ENCODE assay signal across 17 mouse cellular contexts in genomic region chr12:33849088-33849487, GRCm38 (mm10).
"Had no signal": no experiment of that assay in that cellular context is flagged by ENCODE, and none has a peak within 500 bp of the region (broad histone marks: within the 10 kb centered on the region; RNA-seq: fewer than 3 reads in every experiment).

No protein-coding gene starts in this region.

- H3K9ac ChIP-seq: liver, postnatal 0 days; lung, embryonic 15.5 days; midbrain, embryonic 12.5 days; midbrain, embryonic 15.5 days; neural tube, embryonic 12.5 days; stomach, embryonic 15.5 days had no signal

- H3K9me3 ChIP-seq: lung, embryonic 15.5 days; megakaryocyte, embryonic 14.5 days; midbrain, embryonic 12.5 days; midbrain, embryonic 15.5 days; neural tube, embryonic 12.5 days; stomach, embryonic 15.5 days had no signal

- H3K36me3 ChIP-seq: lung, embryonic 15.5 days; midbrain, embryonic 12.5 days; midbrain, embryonic 15.5 days; neural tube, embryonic 12.5 days; stomach, embryonic 15.5 days had no signal

- H3K4me1 ChIP-seq: lung, embryonic 15.5 days; megakaryocyte, embryonic 14.5 days; midbrain, embryonic 15.5 days; neural tube, embryonic 12.5 days; stomach, embryonic 15.5 days had no signal

- H3K4me3 ChIP-seq: lung, embryonic 15.5 days; megakaryocyte, embryonic 14.5 days; midbrain, embryonic 12.5 days; midbrain, embryonic 15.5 days; neural tube, embryonic 12.5 days; stomach, embryonic 15.5 days had no signal

- DNase-seq: liver, postnatal 0 days; lung, adult 2 months; lung, postnatal 14 days; lung, postnatal 36 days; right cerebral cortex, postnatal 14 days; thymus, adult 2 months; thymus, postnatal 25 days; thymus, postnatal 4 days had no signal

- H3K27me3 ChIP-seq: lung, embryonic 15.5 days; megakaryocyte, embryonic 14.5 days; midbrain, embryonic 12.5 days; midbrain, embryonic 15.5 days; neural tube, embryonic 12.5 days; stomach, embryonic 15.5 days had no signal

- ATAC-seq: liver, postnatal 0 days; lung, postnatal 0 days; midbrain, embryonic 15.5 days had no signal

- H3K4me2 ChIP-seq: lung, embryonic 15.5 days; midbrain, embryonic 12.5 days; midbrain, embryonic 15.5 days; neural tube, embryonic 12.5 days; stomach, embryonic 15.5 days had no signal

- H3K27ac ChIP-seq: lung, embryonic 15.5 days; macrophage; midbrain, embryonic 12.5 days; midbrain, embryonic 15.5 days; neural tube, embryonic 12.5 days; stomach, embryonic 15.5 days; stomach, postnatal 0 days had no signal
